Mouse (Mus musculus): ENCODE data around the gene Defa36.
"Not testable (repeated sequence)": the region's sequence is repeated elsewhere in the genome, so short reads cannot be mapped to it uniquely, and the experiment has no call there.

Defa36 gene

DNA sequence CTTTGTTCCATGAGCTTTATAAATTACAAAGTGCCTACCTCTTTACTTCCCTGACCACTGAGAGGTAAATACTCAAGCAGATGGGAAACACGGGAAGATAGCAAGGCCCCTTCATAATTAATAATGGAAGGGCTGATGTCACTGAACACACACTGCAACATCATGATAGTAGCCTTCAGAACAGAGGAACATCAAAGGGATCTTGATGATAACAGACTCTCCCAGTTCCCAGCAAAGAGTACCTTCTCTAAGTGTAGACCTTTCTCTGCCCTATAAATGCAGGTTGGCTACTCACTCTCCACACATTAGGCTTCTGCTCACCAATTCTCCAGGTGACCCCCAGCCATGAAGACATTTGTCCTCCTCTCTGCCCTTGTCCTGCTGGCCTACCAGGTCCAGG is at the start of gene Defa36:
TSS of gene Defa36 (plus strand) at position 301 of the 400 bp plus-strand sequence.
- DNase-seq (ENCODE audit: low spot score) = not testable (repeated sequence)

DNA sequence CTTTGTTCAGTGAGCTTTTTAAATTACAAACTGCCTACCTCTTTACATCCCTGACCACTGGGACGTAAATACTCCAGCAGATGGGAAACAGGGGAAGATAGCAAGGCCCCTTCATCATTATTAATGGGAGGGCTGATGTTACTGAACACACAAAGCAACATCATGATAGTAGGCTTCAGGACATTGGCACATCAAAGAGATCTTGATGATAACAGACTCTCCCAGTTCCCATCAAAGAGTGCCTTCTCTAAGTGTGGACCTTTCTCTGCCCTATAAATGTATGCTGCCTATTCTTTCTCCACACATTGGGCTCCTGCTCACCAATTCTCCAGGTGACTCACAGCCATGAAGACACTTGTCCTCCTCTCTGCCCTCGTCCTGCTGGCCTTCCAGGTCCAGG is 49.0 kb upstream of the Defa36 start, which contains the start of gene Defa2:
TSS of gene Defa2 (plus strand) at position 301 of the 400 bp plus-strand sequence.
- DNase-seq (ENCODE audit: low spot score) = not testable (repeated sequence)

DNA sequence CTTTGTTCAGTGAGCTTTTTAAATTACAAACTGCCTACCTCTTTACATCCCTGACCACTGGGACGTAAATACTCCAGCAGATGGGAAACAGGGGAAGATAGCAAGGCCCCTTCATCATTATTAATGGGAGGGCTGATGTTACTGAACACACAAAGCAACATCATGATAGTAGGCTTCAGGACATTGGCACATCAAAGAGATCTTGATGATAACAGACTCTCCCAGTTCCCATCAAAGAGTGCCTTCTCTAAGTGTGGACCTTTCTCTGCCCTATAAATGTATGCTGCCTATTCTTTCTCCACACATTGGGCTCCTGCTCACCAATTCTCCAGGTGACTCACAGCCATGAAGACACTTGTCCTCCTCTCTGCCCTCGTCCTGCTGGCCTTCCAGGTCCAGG is 35.7 kb upstream of the Defa36 start, which contains the start of gene Defa33:
TSS of gene Defa33 (plus strand) at position 301 of the 400 bp plus-strand sequence.
- DNase-seq (ENCODE audit: low spot score) = not testable (repeated sequence)

DNA sequence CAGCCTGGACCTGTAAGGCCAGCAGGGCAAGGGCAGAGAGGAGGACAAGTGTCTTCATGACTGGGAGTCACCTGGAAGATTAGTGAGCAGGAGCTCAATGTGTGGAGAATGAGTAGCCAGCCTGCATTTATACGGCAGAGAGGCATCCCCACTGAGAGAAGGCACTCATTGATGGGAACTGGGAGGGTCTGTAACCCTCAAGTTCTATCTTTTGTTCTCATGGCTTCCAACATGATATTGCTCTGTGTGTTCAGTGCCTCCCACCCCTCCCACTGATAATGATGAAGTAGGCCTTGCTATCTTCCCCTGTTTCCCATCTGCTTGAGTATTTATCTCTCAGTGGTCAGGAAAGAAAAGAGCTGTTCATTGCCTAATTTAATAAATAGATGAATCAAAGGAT is 29.2 kb downstream of the Defa36 start, which contains the start of gene Gm7849:
TSS of gene Gm7849 (minus strand) at position 101 of the 400 bp plus-strand sequence.
- DNase-seq (ENCODE audit: low spot score) = not testable (repeated sequence)
